Mouse (Mus musculus): ENCODE results near the gene Nhsl1. TPM values are rescaled to one million over a fixed set of nuclear protein-coding genes. Genes with fewer than 3 reads are reported as not detected.
"Not testable (repeated sequence)": the region's sequence is repeated elsewhere in the genome, so short reads cannot be mapped to it uniquely, and the experiment has no call there.

Gene Nhsl1
- polyA plus RNA-seq, 1 experiment: 0.20 TPM

DNA sequence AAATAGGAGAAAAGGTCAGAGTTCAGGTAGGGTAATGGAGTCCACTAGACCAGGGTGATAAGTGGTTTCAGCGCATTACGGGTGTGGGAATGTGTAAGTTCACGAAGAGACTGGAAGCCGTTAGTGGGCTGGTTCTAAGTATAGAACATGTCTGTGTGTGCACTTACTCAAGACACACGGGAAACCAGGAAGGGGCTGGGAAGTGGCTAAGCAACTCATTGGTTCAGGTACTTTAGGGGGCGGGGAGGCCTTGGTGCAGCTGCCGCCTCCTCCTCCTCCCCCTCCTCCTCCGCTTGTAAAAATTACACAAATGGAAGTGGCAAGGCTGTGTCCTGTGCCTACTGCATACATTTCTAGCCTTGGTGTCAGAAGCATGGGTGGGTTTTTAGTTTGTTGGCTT is 213.5 kb downstream of the Nhsl1 start:
- no peak overlapping the region for H3K4me3 ChIP-seq (ENCODE audit: insufficient read depth, low read length)
- peaks cover 4% of the 10 kb centered on the region; the same call in 1 of the 2 replicates for H3K4me1 ChIP-seq (ENCODE audit: control insufficient read depth, insufficient read depth, low read length)
- no peak overlapping the region for H3K27ac ChIP-seq (ENCODE audit: insufficient read depth, low read depth, low read length)
- TF ChIP-seq CTCF (IDR thresholded peaks at IDR 0.05; ENCODE audit: low read depth, low read length) (no peak), POLR2A (IDR thresholded peaks at IDR 0.05; ENCODE audit: borderline replicate concordance, low read depth, low read length) (no peak)

- H3K27ac ChIP-seq (ENCODE audit: insufficient read depth, low read depth, low read length): no peak overlapping the region
- H3K4me1 ChIP-seq (ENCODE audit: control insufficient read depth, insufficient read depth, low read length): no peaks in the 10 kb centered on the region
- H3K4me3 ChIP-seq (ENCODE audit: insufficient read depth, low read length): no peak overlapping the region
- TF ChIP-seq CTCF (IDR thresholded peaks at IDR 0.05; ENCODE audit: low read depth, low read length): no peak
- TF ChIP-seq POLR2A (IDR thresholded peaks at IDR 0.05; ENCODE audit: borderline replicate concordance, low read depth, low read length): no peak
These were observed 218.1 kb downstream of the Nhsl1 start for GRCm38 (mm10) chr10:18536889-18537288.

- no peak overlapping the region for H3K27ac ChIP-seq (ENCODE audit: insufficient read depth, low read depth, low read length)
- no peak for TF ChIP-seq CTCF (IDR thresholded peaks at IDR 0.05; ENCODE audit: low read depth, low read length)
- no peak for TF ChIP-seq POLR2A (IDR thresholded peaks at IDR 0.05; ENCODE audit: borderline replicate concordance, low read depth, low read length)
- peaks cover 7% of the 10 kb centered on the region for H3K4me1 ChIP-seq (ENCODE audit: control insufficient read depth, insufficient read depth, low read length)
- H3K4me3 ChIP-seq (ENCODE audit: insufficient read depth, low read length): peak overlapping the region; percentile 93
These were observed 226.5 kb downstream of the Nhsl1 start for GRCm38 (mm10) chr10:18545309-18545708.

- TF ChIP-seq CTCF (IDR thresholded peaks at IDR 0.05; ENCODE audit: low read depth, low read length) (peak; percentile 60), POLR2A (IDR thresholded peaks at IDR 0.05; ENCODE audit: borderline replicate concordance, low read depth, low read length) (no peak)
- Histone ChIP-seq H3K4me3 (ENCODE audit: insufficient read depth, low read length) (peak within 1 kb of the TSS; percentile 93), H3K27ac (ENCODE audit: insufficient read depth, low read depth, low read length) (no peak within 1 kb of the TSS), H3K4me1 (ENCODE audit: control insufficient read depth, insufficient read depth, low read length) (peaks cover 10% of the 10 kb centered on the region)
These were observed 227.0 kb downstream of the Nhsl1 start, which contains the start of gene Hebp2 for GRCm38 (mm10) chr10:18545813-18546235. Gene Hebp2 (minus strand): TSS chr10:18546076.

DNA sequence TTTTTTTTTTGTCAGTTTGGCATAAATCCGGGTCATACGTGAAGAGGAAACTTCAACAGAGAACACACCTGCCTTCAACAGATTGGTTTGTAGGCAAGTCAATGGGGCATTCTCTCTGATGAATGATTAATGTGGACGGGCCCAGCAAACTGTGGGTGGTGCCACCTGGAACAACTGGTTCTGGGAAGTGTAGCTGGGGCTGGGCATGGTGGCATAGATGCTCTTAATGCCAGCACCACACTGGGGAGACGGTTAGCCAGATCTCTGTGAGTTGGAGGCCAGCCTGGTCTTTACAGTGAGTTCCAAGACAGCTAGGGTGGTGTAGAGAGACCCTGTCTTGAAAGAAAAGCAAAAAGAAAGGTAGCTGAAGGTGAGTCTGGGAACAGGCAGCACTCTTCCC is 228.6 kb downstream of the Nhsl1 start:
- no peak for TF ChIP-seq POLR2A (IDR thresholded peaks at IDR 0.05; ENCODE audit: borderline replicate concordance, low read depth, low read length)
- TF ChIP-seq CTCF (IDR thresholded peaks at IDR 0.05; ENCODE audit: low read depth, low read length): no peak
- Histone ChIP-seq H3K4me3 (ENCODE audit: insufficient read depth, low read length) (no peak overlapping the region), H3K4me1 (ENCODE audit: control insufficient read depth, insufficient read depth, low read length) (peaks cover 13% of the 10 kb centered on the region), H3K27ac (ENCODE audit: insufficient read depth, low read depth, low read length) (no peak overlapping the region)

GRCm38 (mm10) chr10:18549321-18550216 is 230.8 kb downstream of the Nhsl1 start:
- no peak for TF ChIP-seq CTCF (IDR thresholded peaks at IDR 0.05; ENCODE audit: low read depth, low read length)
- no peak for TF ChIP-seq POLR2A (IDR thresholded peaks at IDR 0.05; ENCODE audit: borderline replicate concordance, low read depth, low read length)
- Histone ChIP-seq H3K4me1 (ENCODE audit: control insufficient read depth, insufficient read depth, low read length) (peaks cover 13% of the 10 kb centered on the region), H3K4me3 (ENCODE audit: insufficient read depth, low read length) (no peak overlapping the region), H3K27ac (ENCODE audit: insufficient read depth, low read depth, low read length) (no peak overlapping the region)

DNA sequence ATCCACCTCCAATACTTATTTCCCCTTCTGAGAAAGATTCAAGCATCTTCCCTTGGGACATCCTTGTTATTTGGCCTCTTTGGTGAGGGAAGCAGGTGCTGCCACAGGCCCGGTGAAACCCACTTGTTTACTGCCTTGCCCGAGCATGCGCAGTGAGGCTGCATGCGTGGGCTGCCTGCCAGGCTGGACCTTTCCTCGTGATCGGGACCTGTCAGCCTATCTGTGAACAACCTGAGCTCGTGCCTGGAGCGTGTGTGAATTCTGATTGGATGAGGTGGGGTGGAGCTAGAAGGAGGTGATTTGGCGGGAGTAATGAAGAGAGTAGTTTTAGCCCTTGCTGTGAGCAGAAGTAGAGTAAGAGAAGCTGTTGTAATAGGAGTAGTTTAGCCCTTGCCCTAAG is 240.3 kb downstream of the Nhsl1 start:
- H3K27ac ChIP-seq (ENCODE audit: insufficient read depth, low read depth, low read length); H3K4me3 ChIP-seq (ENCODE audit: insufficient read depth, low read length); H3K4me1 ChIP-seq (ENCODE audit: control insufficient read depth, insufficient read depth, low read length): not testable (repeated sequence)

GRCm38 (mm10) chr10:18561445-18561844 is 242.7 kb downstream of the Nhsl1 start:
- no peak overlapping the region for H3K27ac ChIP-seq (ENCODE audit: insufficient read depth, low read depth, low read length)
- no peak overlapping the region for H3K4me3 ChIP-seq (ENCODE audit: insufficient read depth, low read length)
- peaks cover 9% of the 10 kb centered on the region for H3K4me1 ChIP-seq (ENCODE audit: control insufficient read depth, insufficient read depth, low read length)
- TF ChIP-seq POLR2A (IDR thresholded peaks at IDR 0.05; ENCODE audit: borderline replicate concordance, low read depth, low read length): no peak
- TF ChIP-seq CTCF (IDR thresholded peaks at IDR 0.05; ENCODE audit: low read depth, low read length): peak; percentile 30; the same call in 1 of the 2 replicates

GRCm38 (mm10) chr10:18562940-18563339 is 244.2 kb downstream of the Nhsl1 start:
- no peak for TF ChIP-seq CTCF (IDR thresholded peaks at IDR 0.05; ENCODE audit: low read depth, low read length)
- TF ChIP-seq POLR2A (IDR thresholded peaks at IDR 0.05; ENCODE audit: borderline replicate concordance, low read depth, low read length): no peak
- Histone ChIP-seq H3K4me3 (ENCODE audit: insufficient read depth, low read length) (no peak overlapping the region), H3K27ac (ENCODE audit: insufficient read depth, low read depth, low read length) (no peak overlapping the region), H3K4me1 (ENCODE audit: control insufficient read depth, insufficient read depth, low read length) (peaks cover 9% of the 10 kb centered on the region)

DNA sequence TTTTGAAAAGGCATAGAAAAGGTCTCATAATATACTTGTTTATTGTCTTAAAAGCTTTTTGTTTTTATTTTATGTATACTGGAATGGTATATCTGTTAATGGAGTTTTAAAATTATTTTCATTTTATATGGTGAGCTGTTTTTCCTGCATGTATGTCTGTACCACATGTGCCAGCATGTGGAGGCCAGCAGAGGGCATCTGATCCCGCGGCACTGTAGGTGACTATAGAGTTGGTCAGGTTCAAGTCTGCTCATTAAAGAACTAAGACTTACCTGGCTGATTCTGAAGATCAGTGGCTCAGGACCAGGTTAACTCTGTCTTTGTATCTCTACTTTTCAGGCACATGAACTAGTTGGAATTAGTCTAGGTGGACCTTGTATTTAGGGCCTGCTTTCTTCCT is 253.8 kb downstream of the Nhsl1 start:
- H3K4me3 ChIP-seq (ENCODE audit: insufficient read depth, low read length): no peak overlapping the region
- TF ChIP-seq CTCF (IDR thresholded peaks at IDR 0.05; ENCODE audit: low read depth, low read length) (peak; percentile 58), POLR2A (IDR thresholded peaks at IDR 0.05; ENCODE audit: borderline replicate concordance, low read depth, low read length) (no peak)
- H3K4me1 ChIP-seq (ENCODE audit: control insufficient read depth, insufficient read depth, low read length): no peaks in the 10 kb centered on the region
- H3K27ac ChIP-seq (ENCODE audit: insufficient read depth, low read depth, low read length): no peak overlapping the region

Other genes with a start within 250 kb of the Nhsl1 start
- not detected in 2 replicates for gene Ect2l, start 108.1 kb upstream of the Nhsl1 start, polyA plus RNA-seq (2012; ENCODE audit: insufficient read depth, insufficient read length, missing spikeins)
- gene Ccdc28a, start 84.0 kb upstream of the Nhsl1 start, polyA plus RNA-seq (2012; ENCODE audit: insufficient read depth, insufficient read length, missing spikeins): 15.7 and 18.7 TPM in 2 replicates
- 0.44 TPM in 1 of 2 replicates, not detected in the other for gene Hebp2, start 227.1 kb downstream of the Nhsl1 start, polyA plus RNA-seq (2012; ENCODE audit: insufficient read depth, insufficient read length, missing spikeins)